Mouse (Mus musculus): ENCODE data around the gene Bnip1.
A peak's percentile ranks its signal among the peaks of the same experiment; 100 is the strongest.

Gene Bnip1

DNA sequence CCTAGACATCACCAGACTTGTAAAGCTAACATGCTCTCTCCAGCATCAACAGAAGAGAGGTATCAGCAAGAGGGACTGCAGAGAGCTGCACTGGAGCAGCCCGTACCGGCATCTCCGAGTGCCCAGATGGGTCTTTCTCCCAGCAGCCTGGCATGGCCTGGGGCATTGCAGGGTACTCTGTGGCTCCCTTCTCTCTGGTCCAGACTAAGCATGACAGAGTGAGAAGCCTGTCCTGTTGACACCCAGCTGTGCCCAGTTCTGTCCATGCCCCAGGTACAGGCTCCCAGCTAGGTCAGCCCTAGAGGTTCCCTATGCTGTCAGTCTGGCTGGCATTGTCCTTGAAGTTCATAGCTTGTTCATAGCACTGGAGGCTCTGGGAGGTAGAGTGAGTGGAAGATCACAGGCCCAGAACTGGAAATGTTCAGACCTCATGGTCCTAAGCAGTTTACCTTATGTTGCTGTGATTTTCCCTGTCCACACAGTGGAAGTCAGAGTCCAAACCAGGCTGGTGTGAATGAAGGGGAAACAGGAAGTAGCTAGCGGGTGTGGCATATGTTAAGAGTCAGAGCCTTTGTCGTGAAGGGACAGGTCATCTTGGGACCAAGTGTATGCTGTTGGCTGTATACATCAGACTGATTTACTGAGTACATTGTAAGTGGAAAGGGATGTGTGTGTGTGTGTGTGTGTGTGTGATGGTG is 12.4 kb downstream of the Bnip1 start:
- DNase-seq (ENCODE audit: low read depth, low spot score), result no peak

DNA sequence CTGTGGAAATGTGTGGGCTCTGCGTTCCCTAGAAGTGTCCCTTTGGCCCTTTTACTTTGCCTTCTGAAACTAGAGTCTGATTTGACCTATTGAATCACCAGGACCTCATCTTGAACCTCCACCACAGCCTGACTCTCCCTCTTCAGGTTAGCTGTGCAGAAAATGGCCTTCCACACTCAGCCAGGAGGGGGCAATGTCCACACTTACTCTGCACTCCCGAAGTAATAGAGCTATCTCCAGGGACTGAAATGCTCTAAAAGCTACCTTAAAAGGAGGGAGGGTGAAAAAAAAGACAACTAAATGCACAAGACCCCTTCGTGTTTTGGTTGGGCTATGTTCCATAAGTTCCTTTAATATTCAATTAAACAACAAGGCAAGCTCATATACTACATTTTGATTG is 13.9 kb downstream of the Bnip1 start:
- DNase-seq (ENCODE audit: low read depth, low spot score), result peak; percentile 30

DNA sequence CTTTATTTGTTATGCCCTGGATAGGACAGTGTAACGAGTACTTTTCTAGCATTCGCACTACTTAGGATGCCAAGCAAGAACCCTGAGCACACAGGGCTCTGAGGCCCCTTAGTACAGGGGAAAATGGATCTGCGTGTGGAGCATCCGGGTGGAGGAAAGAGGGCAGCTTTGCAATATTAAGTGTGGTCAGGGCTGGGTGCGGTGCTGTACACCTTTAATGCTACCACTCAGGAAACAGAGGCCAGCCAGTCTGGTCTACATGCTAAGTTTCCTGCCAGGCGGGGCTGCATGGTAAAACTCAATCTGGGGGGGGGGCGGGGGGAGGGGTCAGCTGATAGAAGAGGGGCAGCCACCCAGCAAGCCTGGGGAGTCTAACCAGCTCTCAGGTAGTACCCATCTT is 14.5 kb downstream of the Bnip1 start:
- DNase-seq (ENCODE audit: low read depth, low spot score), result no peak

DNA sequence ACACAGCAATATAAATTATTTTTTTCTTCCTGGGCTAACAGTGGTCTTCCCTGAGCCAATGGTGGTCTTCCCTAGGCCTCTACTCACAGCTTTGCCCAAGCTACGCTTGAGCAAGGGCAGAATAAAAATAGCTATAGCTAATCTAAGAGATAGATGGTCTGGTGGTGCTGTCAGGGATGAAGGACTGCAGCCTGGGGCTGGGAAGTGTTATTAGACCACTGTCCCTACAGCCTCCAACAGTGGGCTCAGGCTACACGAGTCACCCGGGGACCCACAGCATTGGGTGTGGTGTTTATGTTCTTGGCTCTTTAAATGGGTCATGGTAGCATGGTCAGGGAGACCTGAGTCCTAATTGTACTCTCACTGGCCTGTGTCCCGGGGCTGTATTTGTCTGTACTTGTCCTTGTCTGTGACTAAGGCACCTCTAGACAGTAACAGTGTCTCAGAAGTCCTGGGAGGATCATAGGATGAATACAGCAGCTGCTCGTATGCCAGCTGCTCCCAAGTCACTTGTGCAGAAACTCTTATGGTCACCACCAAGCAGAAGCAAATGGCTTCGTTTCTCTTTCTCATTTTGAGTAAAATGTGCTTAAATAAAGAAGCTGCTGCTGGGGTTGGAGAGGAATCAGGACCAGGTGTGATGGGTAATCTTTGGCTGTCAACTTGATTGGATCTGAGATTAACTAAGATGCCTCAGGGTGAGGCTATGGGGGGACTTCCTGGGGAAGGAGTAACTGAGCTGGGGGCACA is 16.7 kb downstream of the Bnip1 start:
- DNase-seq (ENCODE audit: low read depth, low spot score), result no peak

DNA sequence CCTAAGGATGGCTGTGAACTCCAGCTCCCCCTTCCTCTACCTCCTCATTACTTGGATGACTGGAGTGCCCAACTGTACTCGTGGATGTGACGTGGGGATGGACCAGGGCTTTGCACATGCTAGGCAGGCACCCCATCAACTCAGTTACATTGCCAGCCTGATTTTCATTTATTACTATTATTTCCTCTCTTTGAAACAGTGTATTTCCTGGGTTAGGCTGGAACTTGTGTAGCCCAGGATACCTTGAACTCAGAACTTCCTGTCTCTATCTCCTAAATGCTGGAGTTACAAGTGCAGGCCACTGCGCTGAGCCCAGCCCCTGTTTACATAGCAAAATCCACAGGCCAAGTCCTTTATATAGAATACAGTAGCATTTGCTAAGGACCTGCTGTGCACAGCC is 22.0 kb downstream of the Bnip1 start:
- no peak for DNase-seq (ENCODE audit: low read depth, low spot score)

DNA sequence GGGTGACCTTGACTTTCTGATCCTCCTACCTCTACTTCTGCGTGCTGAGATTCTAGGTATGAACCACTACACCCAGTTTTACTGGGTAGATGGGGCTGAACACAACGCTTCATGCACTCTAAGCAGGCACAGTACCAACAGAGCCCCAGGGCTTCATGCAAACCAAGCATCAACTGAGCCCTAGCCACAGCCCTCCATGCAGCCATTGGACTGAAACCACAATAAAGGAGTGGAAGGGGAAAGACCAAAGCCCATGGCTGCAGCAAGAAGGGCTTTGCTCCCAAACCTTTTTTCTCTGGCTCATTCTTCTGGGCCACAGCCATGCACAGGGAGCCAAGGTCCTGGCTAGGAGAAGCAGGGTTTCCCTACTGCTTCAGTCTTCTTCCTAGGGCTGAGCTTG is 31.7 kb downstream of the Bnip1 start:
- no peak for DNase-seq (ENCODE audit: low read depth, low spot score)

DNA sequence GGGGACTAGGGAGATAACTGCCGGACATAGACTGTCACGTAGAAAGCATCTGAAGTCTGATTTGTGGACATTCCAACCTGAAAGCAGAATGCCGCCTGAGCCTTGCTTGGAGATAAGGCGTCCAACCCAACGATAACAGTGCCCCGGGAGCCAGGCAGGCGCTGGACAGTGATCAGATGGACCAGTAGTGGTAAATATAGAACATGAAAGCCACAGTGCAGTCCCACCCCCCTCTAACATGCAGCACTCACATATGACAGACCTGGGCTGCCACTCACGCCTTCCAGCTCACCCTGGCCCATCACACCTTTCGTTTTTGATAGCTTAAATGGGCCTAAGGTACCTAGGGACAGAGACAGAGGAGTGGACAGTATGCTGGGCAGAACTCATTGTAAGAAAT is 32.6 kb downstream of the Bnip1 start:
- DNase-seq (ENCODE audit: low read depth, low spot score), result no peak

DNA sequence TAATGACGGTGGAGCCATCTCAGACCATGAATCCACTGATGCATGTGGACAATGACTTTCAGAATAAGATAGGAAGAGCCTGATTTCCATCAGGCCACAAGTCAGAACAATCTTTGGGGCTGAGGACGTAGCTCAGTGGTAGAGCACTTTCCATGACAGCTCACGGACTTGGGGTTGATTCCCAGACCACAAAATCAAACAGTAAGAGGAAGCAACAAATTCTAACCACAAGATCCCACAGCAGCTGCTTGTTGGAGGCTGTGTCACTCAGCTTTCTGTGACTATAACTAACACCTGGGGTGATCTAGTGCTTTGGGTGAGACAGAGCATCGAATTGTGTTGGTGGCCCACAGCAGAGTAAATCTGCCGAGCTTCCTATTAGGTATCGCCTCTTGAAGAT is 35.9 kb downstream of the Bnip1 start:
- DNase-seq (ENCODE audit: low read depth, low spot score), result no peak

DNA sequence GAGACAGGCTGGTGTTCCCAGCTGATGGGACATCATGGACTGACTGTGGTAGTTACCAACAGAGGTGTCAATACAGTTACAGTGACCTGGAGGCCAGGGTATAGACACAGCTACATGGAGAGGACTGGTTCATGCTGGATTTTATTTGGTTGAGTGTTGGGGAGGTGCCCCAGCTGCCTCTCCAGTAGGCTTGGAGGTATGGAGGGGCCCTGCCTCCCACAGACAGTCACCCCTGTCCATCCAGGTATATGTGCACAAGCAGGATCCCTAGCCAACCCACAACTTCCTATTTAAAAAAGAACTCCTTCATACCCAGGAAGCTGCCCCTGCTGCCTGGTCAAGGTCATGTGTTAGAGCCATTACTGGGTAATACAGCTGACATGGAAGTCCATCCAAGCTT is 36.9 kb downstream of the Bnip1 start:
- no peak for DNase-seq (ENCODE audit: low read depth, low spot score)

DNA sequence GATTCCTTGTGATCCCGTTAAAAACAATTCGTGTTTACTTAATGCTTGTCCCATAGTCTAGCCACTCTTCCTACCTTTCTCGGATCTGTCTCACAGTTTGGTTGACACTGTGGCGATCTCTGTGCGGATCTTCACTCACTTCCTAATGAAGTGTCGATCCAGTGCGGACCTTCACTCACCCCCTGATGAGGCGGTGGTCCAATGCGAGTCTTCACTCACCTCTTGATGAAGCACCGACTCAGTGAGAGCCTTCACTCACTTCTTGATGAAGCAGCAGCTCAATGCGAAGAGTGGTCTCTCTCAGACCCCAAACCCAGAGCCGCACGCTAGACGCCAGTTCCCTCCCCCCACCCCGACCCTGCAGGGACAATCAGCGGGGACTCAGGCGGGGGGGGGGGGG is 45.3 kb downstream of the Bnip1 start:
- DNase-seq (ENCODE audit: low read depth, low spot score), result no peak

DNA sequence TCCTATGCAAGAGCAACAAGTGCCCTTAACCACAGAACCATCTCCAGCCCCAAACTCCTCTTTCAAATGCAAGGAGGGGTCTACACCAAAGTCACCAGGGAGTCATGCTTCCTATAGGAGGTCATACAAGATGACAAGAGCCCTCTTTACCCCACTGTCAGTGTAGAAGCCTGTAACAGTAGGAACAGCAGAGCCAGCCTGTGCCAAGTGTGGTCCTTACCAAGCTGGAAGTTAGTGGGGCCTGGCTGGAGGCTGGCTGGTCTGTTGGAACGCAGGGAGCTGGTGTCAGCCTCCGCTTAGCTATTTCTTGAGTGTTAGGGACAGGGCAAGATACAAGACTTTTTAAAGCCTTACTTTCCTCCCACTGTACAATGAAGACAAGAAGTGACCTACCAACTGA is 52.9 kb downstream of the Bnip1 start:
- no peak for DNase-seq (ENCODE audit: low read depth, low spot score)

DNA sequence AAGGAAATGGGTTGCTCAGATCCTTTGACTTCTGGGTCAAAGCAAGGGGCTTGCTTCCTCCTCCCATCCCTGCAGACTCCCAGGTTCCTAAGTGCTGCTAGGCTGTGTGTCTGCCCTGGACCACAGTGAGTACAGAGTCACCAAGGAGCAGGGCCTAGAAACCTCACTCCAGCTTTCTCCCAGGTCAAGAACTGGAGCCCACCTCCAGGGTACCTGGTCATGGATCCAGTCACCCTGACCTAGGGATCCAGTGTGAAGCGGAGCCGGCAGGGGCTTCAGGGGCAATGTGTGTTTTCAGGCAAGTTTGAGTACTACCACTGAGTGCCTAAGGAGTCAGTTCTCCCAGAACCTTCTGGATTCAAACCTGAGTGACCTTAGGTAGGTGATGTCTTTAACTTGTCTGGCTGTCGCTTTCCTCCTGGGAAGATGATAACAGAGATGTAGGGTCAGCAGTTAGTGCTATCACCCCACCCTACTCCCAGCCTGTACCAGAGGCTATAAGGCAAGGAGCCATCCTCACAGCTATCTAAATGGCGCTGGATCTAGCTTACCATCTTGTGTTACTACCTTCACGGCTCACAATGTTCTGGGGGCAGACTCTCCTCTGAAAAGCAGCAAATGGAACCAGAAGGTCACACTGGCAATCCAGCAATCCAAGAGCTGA is 53.6 kb downstream of the Bnip1 start:
- DNase-seq (ENCODE audit: low read depth, low spot score), result no peak

DNA sequence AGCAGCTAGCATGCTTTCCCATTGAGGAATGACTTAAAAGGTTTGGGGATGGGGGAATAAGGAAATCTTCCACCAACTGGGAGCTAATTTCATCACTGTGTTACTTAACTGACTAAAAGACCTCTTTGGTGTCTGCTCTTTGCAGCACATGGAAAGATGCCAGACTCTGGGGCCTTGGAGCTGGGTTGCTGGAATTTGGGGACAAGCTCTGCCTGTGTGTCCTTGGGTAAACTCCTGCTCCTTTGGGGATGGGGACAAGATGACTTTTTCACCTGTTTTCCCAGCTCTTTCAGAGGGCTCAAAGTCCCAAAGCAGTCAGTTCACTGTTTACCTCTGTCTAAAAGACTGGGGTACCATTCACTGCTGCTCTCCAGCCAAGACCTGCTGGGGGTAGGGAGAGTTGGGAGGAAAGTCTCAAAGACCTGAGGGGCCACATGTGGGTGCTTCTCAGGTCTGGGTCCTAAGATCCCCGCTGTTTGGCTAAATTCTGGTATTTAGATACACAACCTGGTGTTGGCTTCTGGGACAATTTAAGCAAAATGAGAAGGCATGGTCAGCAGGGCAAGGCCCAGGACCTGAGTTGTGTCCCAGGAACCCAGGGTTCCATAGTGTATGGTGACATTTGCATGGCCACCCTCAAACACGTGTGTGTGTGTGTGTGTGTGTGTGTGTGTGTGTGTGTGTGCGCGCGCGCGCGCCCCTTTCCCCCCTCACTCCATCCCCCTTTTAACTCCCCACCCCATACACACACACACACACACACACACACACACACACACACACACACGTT is 54.3 kb downstream of the Bnip1 start:
- DNase-seq (ENCODE audit: low read depth, low spot score), result no peak

DNA sequence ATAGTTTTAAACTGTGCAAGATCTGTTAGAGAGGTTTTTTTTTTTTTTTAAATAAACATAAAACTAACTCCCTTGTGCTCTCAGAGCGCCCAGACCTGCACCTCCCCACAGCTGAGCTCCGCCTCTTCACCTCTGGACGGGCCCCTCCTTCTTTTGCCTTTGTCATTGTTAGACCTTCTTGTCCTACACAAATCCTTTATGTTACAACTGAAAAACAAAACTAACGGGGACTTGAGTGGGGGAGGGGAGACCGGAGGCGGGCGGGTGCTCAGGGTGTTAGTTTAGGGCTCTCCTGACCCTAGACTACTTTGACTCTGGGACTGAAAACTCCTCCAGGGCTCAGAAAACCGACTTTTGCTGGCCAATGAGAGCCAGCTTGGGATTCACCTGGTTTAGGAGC is 55.1 kb downstream of the Bnip1 start:
- DNase-seq (ENCODE audit: low read depth, low spot score), result no peak

DNA sequence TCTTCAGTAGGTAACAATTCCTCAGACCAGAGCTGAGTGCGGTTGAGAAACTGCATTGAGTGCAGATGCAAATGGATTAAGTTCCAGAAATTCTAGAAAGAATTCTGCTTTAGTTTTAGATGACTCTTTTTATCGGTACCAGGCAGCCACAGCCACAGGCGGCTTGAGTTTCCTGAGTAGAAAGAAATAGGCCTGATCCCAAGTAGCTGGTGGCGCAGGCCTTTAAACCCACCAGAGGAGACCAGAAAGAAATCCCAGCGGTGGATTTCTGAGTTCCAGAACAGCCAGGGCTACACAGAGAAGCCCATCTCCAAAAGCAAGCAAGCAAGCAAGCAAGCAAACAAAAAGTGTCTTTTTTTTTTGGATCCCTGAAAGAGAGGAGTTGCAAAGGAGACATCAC is 55.5 kb downstream of the Bnip1 start:
- no peak for DNase-seq (ENCODE audit: low read depth, low spot score)

DNA sequence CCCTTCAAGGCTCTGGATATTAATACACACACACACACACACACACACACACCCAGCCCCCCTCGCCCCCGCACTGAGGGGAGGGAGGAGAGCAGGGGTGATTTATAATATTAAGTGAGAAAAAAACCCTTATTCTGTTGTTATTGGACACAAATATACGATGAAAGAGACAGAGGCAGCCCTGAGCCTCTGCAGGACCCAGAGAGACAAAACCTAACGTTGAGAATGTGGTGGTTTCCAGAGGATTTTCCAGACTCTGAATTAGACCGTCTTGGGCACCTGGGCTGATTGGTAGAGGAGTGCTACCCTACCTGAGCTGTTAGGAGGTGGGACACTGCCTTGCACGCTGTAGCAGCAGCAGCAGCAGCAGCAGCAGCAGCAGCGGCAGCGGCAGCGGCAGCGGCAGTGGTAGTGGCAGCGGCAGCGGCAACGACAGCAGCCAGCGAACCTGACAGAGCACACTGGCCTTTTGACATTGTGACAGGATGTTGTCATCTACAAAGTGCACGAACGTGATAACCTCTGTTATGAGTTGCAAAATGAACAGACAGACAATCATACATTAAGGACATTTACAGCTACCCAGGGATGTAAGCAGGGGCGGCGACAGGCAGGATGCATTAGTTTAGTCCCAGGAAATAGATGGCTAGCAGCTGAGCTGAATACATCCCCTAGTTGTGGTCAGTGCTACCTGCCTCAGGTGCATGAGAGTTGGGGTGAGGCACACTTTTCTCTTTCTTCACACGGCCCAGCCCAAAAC is 56.1 kb downstream of the Bnip1 start:
- DNase-seq (ENCODE audit: low read depth, low spot score), result no peak

DNA sequence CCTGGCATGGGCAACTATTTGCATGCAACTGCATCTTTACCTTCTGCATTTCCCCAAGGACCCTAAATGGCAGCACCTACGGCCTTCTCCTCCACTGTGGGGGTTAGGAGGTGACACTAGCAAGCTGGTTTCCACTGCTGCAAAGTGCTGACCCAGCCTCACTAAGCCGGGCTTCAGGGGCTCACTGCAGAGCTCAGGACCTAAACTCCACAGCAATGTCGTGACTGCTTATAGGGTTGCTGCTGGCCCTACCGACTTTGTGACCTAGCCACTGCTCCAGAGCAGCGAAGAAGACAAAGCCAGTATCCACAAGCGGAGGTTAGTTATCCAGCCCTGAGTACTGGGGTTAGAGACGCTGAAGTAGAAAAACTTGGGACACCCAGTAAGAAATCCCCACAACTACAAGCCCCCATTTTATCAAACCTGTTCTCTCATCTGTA is 56.7 kb downstream of the Bnip1 start:
- no peak for DNase-seq (ENCODE audit: low read depth, low spot score)

DNA sequence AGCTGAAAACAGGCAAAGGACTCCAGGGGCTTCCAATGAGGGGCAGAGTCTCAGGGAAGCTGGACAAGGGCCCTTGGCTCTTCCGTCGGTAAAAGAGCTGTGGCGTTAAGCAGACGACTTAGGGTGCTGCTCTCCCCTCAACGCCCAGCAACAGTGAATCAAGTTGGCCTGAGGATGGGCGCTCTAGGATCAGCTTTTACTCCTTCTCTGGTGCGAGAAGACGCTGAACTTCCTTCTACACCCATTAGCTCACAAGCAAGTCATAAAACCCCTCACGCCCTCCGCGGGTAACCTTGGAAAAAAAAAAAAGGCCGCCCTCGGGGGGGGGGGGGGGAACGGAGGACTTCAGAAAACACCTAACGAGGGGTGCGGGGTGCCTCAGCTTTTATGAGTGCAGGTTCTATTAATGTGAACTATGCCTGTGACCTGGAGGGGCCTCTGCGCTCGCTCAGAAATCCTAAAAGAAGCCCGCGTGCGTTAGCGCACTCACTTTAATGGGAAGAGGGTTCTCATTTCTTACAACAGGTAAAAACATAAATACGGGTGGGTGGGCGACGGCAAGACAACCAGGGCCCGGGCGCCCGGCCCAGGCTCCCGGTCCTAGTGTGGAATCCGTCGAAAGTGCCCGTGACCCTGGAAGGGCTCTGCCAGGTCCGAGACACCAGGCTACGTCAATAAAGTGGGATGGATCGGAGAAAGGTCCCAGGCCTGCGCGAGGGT is 57.5 kb downstream of the Bnip1 start:
- DNase-seq (ENCODE audit: low read depth, low spot score), result no peak

DNA sequence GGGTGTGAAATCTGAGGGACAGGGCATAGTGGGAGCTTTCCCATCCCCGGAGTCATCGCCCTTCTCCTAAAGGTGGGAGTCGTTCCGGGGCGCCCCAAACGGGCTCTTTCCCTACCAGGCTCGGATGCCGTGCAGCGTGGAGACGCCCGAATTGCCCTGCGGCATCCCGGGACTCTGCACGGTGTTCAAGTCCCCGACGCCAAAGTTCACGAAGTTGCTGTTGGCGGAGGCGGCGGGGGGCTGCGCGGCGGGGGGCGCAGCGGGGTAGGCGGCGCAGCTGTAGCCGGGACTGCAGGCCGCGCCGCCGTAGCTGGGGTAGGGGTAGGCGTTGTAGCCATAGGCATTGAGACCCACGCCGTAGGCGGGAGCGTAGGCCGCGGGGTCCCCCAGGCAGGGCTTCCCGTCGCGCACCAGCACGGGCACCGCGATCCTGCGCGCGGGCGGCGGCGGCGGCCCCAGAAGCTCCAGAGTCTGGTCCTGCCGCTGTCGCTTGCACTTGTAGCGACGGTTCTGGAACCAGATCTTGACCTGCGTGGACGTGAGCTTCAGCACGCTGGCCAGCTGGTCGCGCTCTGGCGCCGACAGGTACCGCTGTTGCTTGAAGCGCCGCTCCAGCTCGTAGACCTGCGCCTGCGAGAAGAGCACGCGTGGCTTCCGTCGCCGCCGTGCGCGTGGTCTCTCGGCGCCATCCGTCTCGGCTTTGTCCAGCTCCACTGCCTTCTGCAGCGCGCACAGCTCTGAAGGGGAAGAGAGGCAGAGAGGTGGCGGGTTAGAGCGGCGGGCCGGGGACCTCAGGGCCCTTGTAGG is 58.2 kb downstream of the Bnip1 start:
- no peak for DNase-seq (ENCODE audit: low read depth, low spot score)

All from forelimb bud, embryonic 11.5 days (tissue).